Mouse (Mus musculus) cerebral cortex, adult 2 months (tissue): ENCODE results near the gene Hist2h4.

Experiments
- WGBS: fragments of 180-500 bp; shearing (Covaris S2); methylation state at CpG from one replicate; pipeline ENCODE4 v1.1.7; 2018; 5-methylcytosine and 5-hydroxymethylcytosine counted together

Hist2h4 gene

GRCm38 (mm10) chr3:96221640-96222038, 41.5 kb downstream of the Hist2h4 start:
- 16% methylated on average over 9 of the region's 9 CpGs for WGBS

GRCm38 (mm10) chr3:96220765-96221639, 42.1 kb downstream of the Hist2h4 start, which contains the start of the genes Hist2h2ac and Hist2h2be:
Gene Hist2h2ac (minus strand): TSS chr3:96220880.
Gene Hist2h2be (plus strand): TSS chr3:96221119.
- under 1% methylated on average over 43 of the region's 43 CpGs for WGBS

- under 1% methylated on average over 34 of the region's 47 CpGs for WGBS
These were observed 42.9 kb downstream of the Hist2h4 start for GRCm38 (mm10) chr3:96220131-96220764.

- under 1% methylated on average over 36 of the region's 37 CpGs for WGBS
These were observed 43.4 kb downstream of the Hist2h4 start, which contains the start of the genes Bola1 and Hist2h2ab for GRCm38 (mm10) chr3:96219661-96220130. Gene Bola1 (minus strand): TSS chr3:96219709. Gene Hist2h2ab (plus strand): TSS chr3:96219865.

GRCm38 (mm10) chr3:96219191-96219641, 43.9 kb downstream of the Hist2h4 start:
- WGBS, result under 1% methylated on average over 12 of the region's 12 CpGs
